Mouse (Mus musculus) intestine, embryonic 15.5 days (tissue): Measurements from ENCODE around the gene 4430402I18Rik. TPM values are rescaled to one million over a fixed set of nuclear protein-coding genes. Genes with fewer than 3 reads are reported as not detected.

Source experiments
- ATAC-seq: fragments of 200-750 bp; cut with Nextera tagmentation; 2 replicates; pipeline ENCODE4 v1.8.0; 2017; ENCODE audit warnings: moderate TSS enrichment, moderate library complexity
- H3K27ac ChIP-seq: fragments of 300-500 bp; sonication (generic); 2 replicates; pipeline ENCODE4 v1.5.1; 2015; ENCODE audit warnings: mild to moderate bottlenecking, inconsistent platforms
- H3K27me3 ChIP-seq: fragments of 300-500 bp; sonication (generic); replicated peaks from 2 replicates; pipeline ENCODE4 v1.6.1; 2015; ENCODE audit warnings: inconsistent platforms
- H3K36me3 ChIP-seq: fragments of 300-500 bp; sonication (generic); 2 replicates; pipeline ENCODE4 v1.6.1; 2015; ENCODE audit warnings: inconsistent platforms
- H3K4me1 ChIP-seq: fragments of 300-500 bp; sonication (generic); replicated peaks from 2 replicates; pipeline ENCODE4 v1.6.1; 2015; ENCODE audit warnings: inconsistent platforms
- H3K4me2 ChIP-seq: fragments of 300-500 bp; sonication (generic); replicated peaks from 2 replicates; pipeline ENCODE4 v1.6.1; 2015; ENCODE audit warnings: mild to moderate bottlenecking, inconsistent platforms
- H3K4me3 ChIP-seq: fragments of 300-500 bp; sonication (generic); replicated peaks from 2 replicates; pipeline ENCODE4 v1.5.1; 2015; ENCODE audit warnings: inconsistent platforms
- H3K9ac ChIP-seq: fragments of 300-500 bp; sonication (generic); 2 replicates; pipeline ENCODE4 v1.6.1; 2015; ENCODE audit warnings: inconsistent platforms
- H3K9me3 ChIP-seq: fragments of 300-500 bp; sonication (generic); 2 replicates; pipeline ENCODE4 v1.6.1; 2016; ENCODE audit warnings: inconsistent platforms
- WGBS: fragments of 180-500 bp; shearing (Covaris S2); methylation state at CpG from one replicate; pipeline ENCODE4 v1.1.7; 2015; 5-methylcytosine and 5-hydroxymethylcytosine counted together
- polyA plus RNA-seq: library from polyadenylated mRNA; unstranded; fragments of >200 nt; fragmentation: Nextera tagmentation; extraction: Ambion mirVana; gene quantifications from 2 replicates; pipeline ENCODE4 v1.2.1, GENCODE M21; 2015

Gene 4430402I18Rik
- polyA plus RNA-seq, 1 experiment from 2014 or later, result 1.1 TPM

DNA sequence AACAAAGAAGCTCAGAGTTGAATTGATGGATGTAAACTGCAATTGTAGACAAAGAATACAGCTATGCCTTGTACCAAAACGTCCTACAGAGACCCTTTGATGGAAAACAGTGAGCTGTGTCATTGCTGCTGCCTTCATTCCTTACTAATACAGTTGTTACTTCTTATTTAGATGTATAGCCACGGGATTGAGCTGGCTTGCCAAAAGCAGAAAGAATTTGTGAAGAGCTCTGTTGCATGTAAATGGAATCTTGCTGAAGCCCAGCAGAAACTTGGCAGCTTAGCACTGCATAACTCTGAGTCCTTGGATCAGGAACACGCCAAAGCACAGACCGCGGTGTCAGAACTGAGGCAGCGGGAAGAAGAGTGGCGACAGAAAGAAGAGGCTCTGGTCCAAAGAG, 27.3 kb upstream of the 4430402I18Rik start:
- H3K9me3 ChIP-seq, result no peaks in the 10 kb centered on the region
- H3K27me3 ChIP-seq, result no peaks in the 10 kb centered on the region
- no peak overlapping the region for H3K9ac ChIP-seq
- no peak overlapping the region for H3K4me3 ChIP-seq
- H3K4me2 ChIP-seq, result no peak overlapping the region
- no peak overlapping the region for H3K27ac ChIP-seq
- ATAC-seq, result no peak
- H3K4me1 ChIP-seq, result peaks cover 6% of the 10 kb centered on the region; the same call in 1 of the 2 replicates
- 0 out of 2 replicates have a peak, but pooled peaks cover 11% of the 10 kb centered on the region for H3K36me3 ChIP-seq
- WGBS, result 74% methylated on average over 7 of the region's 7 CpGs

DNA sequence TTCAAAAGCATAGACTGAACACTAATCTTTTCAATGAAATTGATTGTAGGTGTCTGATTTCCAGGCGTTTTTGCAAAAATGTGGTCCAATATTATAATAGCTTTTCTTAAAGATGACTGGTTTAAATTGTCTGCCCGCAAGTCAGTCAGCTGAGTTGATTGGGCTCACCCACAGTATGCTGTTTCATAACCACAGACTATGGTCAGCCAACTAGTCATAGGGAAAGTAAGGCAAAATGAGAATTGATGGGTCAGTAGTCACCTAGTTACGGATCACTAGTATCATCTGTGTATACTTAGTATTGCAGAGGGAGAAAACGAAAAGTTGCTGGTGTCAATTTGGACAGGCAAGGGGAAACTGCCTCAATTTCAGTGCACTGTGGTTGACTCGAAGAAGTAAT, 23.8 kb upstream of the 4430402I18Rik start:
- Histone ChIP-seq H3K36me3 (0 out of 2 replicates have a peak, but pooled peaks cover 11% of the 10 kb centered on the region), H3K9ac (peak overlapping the region; percentile 90), H3K4me2 (peak overlapping the region; percentile 75), H3K27ac (no peak overlapping the region), H3K9me3 (no peaks in the 10 kb centered on the region), H3K27me3 (no peaks in the 10 kb centered on the region), H3K4me1 (peaks cover 6% of the 10 kb centered on the region; the same call in 1 of the 2 replicates), H3K4me3 (peak overlapping the region; percentile 89)
- no peak for ATAC-seq
- WGBS, result 68% methylated on average over 5 of the region's 5 CpGs

DNA sequence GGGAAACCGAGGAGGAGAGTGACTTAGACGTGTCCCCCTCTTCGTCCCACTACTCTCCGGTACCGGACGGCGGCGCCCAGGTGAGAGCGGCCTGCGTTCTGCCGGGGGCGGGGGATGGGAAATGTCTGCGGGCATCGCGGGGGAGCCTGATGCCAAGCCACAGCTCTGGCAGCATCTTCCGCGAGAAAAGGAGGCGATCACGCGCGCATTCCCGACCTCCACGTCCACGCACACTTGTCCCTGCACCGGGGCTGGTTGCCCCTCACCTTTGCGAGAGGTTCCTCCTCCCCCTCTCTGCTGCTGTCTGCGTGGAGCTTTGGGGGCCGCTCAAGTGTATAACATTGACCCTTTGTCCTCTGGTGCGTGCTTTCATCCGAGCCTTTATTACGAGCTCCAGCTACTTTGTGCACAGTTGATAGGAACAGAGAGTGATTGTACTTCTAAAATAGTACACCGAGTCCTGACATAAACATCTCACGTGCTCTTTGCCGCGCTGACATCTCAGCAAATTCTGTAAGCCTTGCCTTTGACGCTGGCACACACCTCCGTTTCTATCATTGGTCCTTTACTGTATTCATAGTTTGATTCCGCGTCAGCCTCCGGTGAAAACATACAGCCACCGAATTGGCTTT, 23.1 kb upstream of the 4430402I18Rik start:
- H3K27me3 ChIP-seq, result no peaks in the 10 kb centered on the region
- peak overlapping the region; percentile 90 for H3K9ac ChIP-seq
- ATAC-seq, result peak; percentile 75
- peak overlapping the region; percentile 89 for H3K4me3 ChIP-seq
- no peaks in the 10 kb centered on the region for H3K9me3 ChIP-seq
- peak overlapping the region; percentile 75 for H3K4me2 ChIP-seq
- peak overlapping the region; percentile 88 for H3K27ac ChIP-seq
- under 1% methylated on average over 41 of the region's 41 CpGs for WGBS
- peaks cover 6% of the 10 kb centered on the region; the same call in 1 of the 2 replicates for H3K4me1 ChIP-seq
- 0 out of 2 replicates have a peak, but pooled peaks cover 6% of the 10 kb centered on the region for H3K36me3 ChIP-seq

DNA sequence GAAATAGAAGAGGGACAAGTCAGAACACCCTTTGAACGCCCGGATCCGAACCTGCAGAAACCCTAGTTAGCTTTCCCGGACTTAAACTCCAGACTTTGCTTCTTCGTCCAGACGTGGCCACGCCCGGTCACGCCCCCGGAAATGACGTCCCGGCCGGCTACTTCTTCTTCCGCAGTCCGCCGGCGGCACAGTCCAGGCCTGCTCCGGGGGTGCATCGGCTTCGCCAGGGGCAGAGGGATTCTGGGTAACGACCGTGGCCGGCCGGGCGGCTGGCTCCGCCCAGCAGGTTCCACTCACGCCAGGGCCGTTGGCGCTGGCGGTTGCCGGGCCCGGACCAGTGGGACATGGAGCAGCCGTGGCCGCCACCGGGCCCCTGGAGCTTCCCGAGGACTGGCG, 22.6 kb upstream of the 4430402I18Rik start, which contains the start of gene Cdc37l1:
Gene Cdc37l1, plus strand, starts transcription at position 159 of the 396 bp plus-strand sequence.
- H3K4me1 ChIP-seq, result peaks cover 6% of the 10 kb centered on the region; the same call in 1 of the 2 replicates
- no peaks in the 10 kb centered on the region for H3K9me3 ChIP-seq
- H3K27me3 ChIP-seq, result no peaks in the 10 kb centered on the region
- 0 out of 2 replicates have a peak, but pooled peaks cover 2% of the 10 kb centered on the region for H3K36me3 ChIP-seq
- H3K4me3 ChIP-seq, result peak within 1 kb of the TSS; percentile 89
- WGBS, result 0% methylated on average over 37 of the region's 37 CpGs
- H3K4me2 ChIP-seq, result peak within 1 kb of the TSS; percentile 75
- peak within 1 kb of the TSS; percentile 88 for H3K27ac ChIP-seq
- peak; percentile 99 for ATAC-seq
- H3K9ac ChIP-seq, result peak within 1 kb of the TSS; percentile 90

DNA sequence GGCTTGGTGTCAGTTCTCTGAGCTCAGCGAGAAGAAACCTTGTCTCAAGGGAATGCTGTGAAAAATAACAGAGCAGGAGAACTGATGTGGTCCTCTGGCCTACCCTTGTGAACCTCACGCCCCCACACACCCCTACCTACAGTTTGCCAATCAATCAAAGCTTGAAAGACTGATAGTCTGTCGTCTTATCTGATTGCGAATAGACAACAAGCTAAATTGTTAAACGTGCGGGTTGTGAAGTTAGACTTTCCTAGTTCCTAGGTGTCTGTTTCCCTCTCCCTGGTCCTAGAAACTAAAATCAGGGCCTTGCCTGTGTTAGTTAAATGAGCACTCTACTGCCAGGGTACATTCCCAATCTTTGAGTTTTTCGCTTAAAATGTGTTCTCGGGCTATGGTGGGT, 21.9 kb upstream of the 4430402I18Rik start:
- no peak for ATAC-seq
- Histone ChIP-seq H3K4me2 (peak overlapping the region; percentile 75), H3K4me3 (peak overlapping the region; percentile 89), H3K9me3 (no peaks in the 10 kb centered on the region), H3K27ac (no peak overlapping the region), H3K4me1 (peaks cover 6% of the 10 kb centered on the region; the same call in 1 of the 2 replicates), H3K9ac (peak overlapping the region; percentile 90), H3K36me3 (no peaks in the 10 kb centered on the region), H3K27me3 (no peaks in the 10 kb centered on the region)
- 49% methylated on average over 8 of the region's 8 CpGs for WGBS

DNA sequence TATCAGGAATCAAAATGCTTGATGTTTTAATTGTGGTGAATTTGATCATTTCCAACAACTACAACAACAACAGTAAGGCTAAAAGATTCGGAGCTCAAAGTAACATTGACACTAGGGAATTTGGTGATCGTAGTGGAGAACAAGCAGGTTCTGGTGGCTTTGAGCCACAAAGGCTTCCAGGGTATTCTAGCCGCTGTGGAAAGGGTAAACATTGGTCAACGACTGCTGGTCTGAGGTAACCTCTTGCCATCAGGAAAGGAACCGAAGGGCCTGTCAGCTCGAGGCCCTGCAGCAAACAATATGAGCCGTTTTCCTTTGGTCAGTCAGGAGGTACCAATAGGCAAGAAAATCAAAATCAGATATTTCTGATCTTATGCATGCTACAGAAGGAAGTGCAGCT, 15.0 kb upstream of the 4430402I18Rik start:
- Histone ChIP-seq H3K27ac (no peak overlapping the region), H3K9me3 (no peaks in the 10 kb centered on the region), H3K4me3 (no peak overlapping the region), H3K4me1 (no peaks in the 10 kb centered on the region), H3K27me3 (no peaks in the 10 kb centered on the region), H3K36me3 (no peaks in the 10 kb centered on the region), H3K4me2 (no peak overlapping the region), H3K9ac (no peak overlapping the region)
- no peak for ATAC-seq
- 62% methylated on average over 7 of the region's 7 CpGs for WGBS

DNA sequence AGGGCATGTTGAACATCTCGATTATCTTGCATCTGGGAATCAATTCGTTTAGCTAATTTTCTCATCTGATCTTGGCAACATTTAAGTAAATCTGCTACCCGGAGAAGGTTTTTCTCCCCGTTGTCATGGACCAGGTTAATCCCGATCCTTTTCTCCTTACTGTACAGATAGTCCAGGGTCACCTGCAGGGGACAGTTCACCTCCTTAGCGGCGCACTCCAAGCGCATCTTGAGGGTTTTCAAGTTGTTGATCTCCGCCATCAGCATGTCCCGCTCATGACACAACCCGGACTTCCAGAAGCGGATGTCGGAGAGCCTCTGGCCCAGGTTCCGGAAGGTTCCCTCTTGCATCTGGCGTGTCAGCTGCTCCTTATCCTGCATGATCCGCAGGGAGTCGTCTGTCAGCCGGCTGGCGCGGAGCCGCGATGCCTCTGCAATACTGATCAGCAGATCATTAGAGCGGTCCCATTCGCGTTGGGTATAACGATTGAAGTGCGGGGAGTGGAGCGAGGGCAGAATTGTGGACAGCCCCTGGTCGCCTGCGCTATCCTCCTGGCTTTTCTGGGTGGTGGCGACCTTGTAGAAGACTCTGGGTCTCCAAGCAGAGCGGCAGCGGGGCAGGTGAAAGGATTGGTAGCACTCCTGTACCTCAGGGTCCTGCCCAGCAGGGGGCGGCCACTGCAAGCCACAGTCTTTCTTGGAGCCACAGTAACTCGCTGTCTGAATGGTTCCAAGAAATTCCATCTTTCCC, 7.4 kb upstream of the 4430402I18Rik start:
- WGBS, result 16% methylated on average over 35 of the region's 35 CpGs
- 0 out of 2 replicates have a peak overlapping the region, but pooled peaks have one; percentile 32 for H3K9ac ChIP-seq

DNA sequence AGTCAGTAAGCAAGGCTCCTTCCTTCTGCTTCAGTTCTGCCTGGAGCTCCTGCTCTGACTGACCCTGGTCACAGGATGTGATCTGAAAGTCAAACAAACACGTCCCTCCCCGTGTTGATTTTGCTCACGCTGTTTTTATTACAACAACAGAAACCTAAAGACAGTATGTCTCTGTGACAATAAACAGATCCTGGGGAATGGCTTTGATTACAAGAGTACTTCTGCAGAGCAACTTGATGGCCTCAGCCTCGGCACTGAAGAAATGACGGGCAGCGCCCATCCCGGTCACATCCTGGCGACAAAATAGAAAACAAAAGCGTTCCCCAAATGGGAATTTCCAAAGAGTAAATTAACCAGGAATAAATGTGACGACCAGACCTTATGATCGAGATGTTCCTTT, 2.7 kb upstream of the 4430402I18Rik start:
- no peak overlapping the region for H3K9ac ChIP-seq
- WGBS, result 42% methylated on average over 11 of the region's 11 CpGs
- peaks cover 6% of the 10 kb centered on the region; the same call in 1 of the 2 replicates for H3K4me1 ChIP-seq
- H3K27ac ChIP-seq, result no peak overlapping the region
- H3K27me3 ChIP-seq, result 0 out of 2 replicates have a peak, but pooled peaks cover 3% of the 10 kb centered on the region
- H3K4me2 ChIP-seq, result no peak overlapping the region
- H3K4me3 ChIP-seq, result no peak overlapping the region
- H3K9me3 ChIP-seq, result no peaks in the 10 kb centered on the region
- ATAC-seq, result no peak
- no peaks in the 10 kb centered on the region for H3K36me3 ChIP-seq

More for the DNA sequence above, 7.4 kb upstream of the 4430402I18Rik start:
- H3K36me3 ChIP-seq, result no peaks in the 10 kb centered on the region
- no peak overlapping the region for H3K27ac ChIP-seq
- 0 out of 2 replicates have a peak, but pooled peaks cover 3% of the 10 kb centered on the region for H3K27me3 ChIP-seq
- H3K4me2 ChIP-seq, result peak overlapping the region; percentile 78
- peak; percentile 85 for ATAC-seq
- peak overlapping the region; percentile 35 for H3K4me3 ChIP-seq
- peaks cover 4% of the 10 kb centered on the region; the same call in 1 of the 2 replicates for H3K4me1 ChIP-seq
- H3K9me3 ChIP-seq, result no peaks in the 10 kb centered on the region

DNA sequence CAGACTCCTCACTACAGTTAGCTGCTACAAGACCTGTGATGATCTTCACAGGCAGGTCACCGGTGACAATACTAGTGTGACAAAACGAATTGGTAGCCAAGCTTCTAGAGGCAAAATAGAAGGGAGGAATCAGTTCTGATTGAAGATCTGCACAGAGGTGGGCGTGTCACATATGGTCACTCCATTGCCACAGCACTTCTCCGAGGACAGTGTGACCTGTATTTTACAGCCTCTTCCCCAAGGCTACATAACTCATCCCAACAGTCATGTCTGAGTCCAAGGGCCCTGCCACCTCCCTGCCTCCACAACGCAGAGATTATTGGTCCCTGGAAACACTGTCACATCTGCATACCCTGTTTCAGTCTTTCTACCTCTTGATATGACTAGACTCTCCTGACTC, 1.6 kb upstream of the 4430402I18Rik start:
- no peak for ATAC-seq
- no peak overlapping the region for H3K9ac ChIP-seq
- 83% methylated on average over 5 of the region's 5 CpGs for WGBS
- no peak overlapping the region for H3K4me3 ChIP-seq
- H3K27me3 ChIP-seq, result no peaks in the 10 kb centered on the region
- H3K4me2 ChIP-seq, result no peak overlapping the region
- H3K36me3 ChIP-seq, result no peaks in the 10 kb centered on the region
- no peak overlapping the region for H3K27ac ChIP-seq
- 0 out of 2 replicates have a peak, but pooled peaks cover 10% of the 10 kb centered on the region for H3K4me1 ChIP-seq
- H3K9me3 ChIP-seq, result no peaks in the 10 kb centered on the region

DNA sequence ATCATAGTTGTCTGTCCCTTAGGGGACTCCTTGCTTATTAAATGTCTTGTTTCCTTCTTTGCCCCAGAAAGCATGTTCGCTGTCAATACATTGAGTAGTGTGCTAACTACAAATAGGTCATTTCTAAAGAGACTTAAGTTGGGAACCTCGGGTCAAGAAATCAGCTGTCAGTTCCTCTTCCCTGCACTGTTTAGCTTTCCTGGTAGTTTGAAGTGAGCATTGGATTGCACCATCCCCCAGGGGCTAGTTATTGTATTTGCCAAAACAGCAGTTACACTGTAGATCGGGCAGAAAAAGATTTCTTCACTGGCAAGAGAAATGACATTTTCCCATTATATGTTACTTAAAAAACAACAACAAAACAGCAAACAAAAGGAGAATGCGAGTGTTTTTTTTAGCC, 578 bp upstream of the 4430402I18Rik start:
- ATAC-seq, result no peak
- H3K27ac ChIP-seq, result no peak overlapping the region
- no peak overlapping the region for H3K4me3 ChIP-seq
- H3K27me3 ChIP-seq, result no peaks in the 10 kb centered on the region
- no peaks in the 10 kb centered on the region for H3K9me3 ChIP-seq
- H3K9ac ChIP-seq, result no peak overlapping the region
- H3K36me3 ChIP-seq, result no peaks in the 10 kb centered on the region
- 70% methylated on average over 4 of the region's 4 CpGs for WGBS
- H3K4me1 ChIP-seq, result 0 out of 2 replicates have a peak, but pooled peaks cover 10% of the 10 kb centered on the region
- no peak overlapping the region for H3K4me2 ChIP-seq

DNA sequence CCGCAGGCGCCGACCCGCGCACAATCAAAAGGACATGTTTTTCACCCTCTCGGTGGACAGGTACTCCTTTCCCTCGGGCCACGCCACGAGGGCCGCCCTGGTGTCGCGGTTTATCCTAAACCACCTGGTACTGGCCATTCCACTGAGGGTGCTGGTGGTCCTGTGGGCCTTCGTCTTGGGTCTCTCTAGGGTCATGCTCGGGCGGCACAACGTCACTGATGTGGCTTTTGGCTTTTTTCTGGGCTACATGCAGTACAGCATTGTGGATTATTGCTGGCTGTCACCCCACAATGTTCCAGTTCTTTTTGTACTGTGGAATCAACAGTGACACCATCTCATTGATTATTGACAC, 3.1 kb downstream of the 4430402I18Rik start:
- no peaks in the 10 kb centered on the region for H3K36me3 ChIP-seq
- H3K4me3 ChIP-seq, result peak overlapping the region; percentile 85
- ATAC-seq, result no peak
- 0 out of 2 replicates have a peak, but pooled peaks cover 10% of the 10 kb centered on the region for H3K4me1 ChIP-seq
- H3K27ac ChIP-seq, result no peak overlapping the region
- H3K9ac ChIP-seq, result peak overlapping the region; percentile 77
- H3K9me3 ChIP-seq, result no peaks in the 10 kb centered on the region
- no peaks in the 10 kb centered on the region for H3K27me3 ChIP-seq
- 8% methylated on average over 16 of the region's 16 CpGs for WGBS
- peak overlapping the region; percentile 89 for H3K4me2 ChIP-seq

DNA sequence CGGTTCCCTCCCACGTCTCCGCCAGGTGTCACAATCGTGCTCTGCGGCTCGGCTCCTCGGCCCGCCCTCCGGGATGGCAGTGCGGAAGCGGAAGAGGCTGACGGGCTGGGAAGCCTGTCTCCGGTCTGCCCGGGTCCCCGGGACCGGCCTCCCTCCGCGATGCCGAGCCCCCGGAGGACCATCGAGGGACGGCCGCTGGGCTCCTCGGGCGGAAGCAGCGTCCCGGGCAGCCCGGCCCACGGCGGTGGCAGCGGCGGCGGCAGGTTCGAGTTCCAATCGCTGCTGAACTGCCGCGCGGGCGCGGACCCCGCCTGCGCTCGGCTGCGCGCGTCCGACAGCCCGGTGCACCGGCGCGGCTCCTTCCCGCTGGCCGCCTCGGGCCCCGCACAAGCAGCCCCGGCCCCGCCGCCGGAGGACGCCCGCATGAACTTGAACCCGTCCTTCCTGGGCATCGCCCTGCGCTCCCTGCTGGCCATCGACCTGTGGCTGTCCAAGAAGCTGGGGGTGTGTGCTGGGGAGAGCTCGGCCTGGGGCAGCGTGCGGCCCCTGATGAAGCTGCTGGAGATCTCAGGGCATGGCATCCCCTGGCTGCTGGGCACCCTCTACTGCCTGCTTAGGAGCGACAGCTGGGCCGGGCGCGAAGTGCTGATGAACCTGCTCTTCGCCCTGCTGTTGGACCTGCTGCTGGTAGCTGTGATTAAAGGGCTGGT, 3.6 kb downstream of the 4430402I18Rik start, which contains the start of gene Plpp6:
Gene Plpp6, plus strand, starts transcription at position 112 of the 710 bp plus-strand sequence.
- Histone ChIP-seq H3K27me3 (no peaks in the 10 kb centered on the region), H3K9me3 (no peaks in the 10 kb centered on the region), H3K4me3 (peak within 1 kb of the TSS; percentile 85), H3K9ac (peak within 1 kb of the TSS; percentile 77), H3K4me2 (peak within 1 kb of the TSS; percentile 89), H3K4me1 (0 out of 2 replicates have a peak, but pooled peaks cover 10% of the 10 kb centered on the region), H3K36me3 (no peaks in the 10 kb centered on the region), H3K27ac (peak within 1 kb of the TSS; percentile 77)
- ATAC-seq, result peak; percentile 95
- WGBS, result under 1% methylated on average over 58 of the region's 73 CpGs
